Mouse (Mus musculus): ENCODE results near the gene Cfap73. TPM values are rescaled to one million over a fixed set of nuclear protein-coding genes. Genes with fewer than 3 reads are reported as not detected.

The Cfap73 gene
- total RNA-seq, 2 experiments from 2014 or later: not detected

DNA sequence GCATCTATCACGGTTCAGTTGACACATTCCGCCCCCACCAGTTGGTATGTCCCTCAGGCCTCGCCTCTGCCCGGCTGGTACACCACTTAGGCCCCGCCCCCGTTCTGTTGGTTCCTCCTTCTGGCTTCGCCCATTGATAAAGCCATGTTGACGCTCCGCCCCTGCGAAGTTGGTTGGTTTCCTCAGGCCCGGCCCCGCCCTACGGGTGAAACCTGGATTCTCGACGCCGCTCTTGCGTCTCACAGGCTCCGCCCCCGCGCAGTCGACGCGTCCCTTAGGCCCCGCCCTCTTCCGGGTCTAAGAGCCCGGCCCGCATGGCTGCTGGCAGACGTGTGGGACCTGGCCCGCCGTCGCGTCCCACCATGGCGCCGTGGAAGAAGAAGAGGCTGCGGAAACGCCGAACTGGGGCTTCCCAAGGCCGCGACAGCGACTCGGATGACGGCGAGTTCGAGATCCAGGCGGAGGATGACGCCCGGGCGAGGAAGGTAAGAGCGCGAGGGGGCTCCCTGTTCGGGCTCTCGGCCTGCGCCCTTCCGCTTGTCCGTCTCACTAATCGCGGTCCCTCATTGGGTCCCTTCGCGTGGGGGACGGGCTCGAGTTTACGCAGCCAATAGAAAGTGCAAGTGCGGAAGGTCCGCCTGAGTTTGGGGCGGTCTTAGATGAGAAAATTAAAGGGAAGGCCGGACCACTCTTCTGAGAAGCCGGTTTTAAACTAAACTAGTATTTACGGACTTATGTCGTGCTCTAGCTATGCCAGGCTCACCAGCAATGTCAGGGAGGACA is 21.0 kb downstream of the Cfap73 start:
- DNase-seq: peak; percentile 100

DNA sequence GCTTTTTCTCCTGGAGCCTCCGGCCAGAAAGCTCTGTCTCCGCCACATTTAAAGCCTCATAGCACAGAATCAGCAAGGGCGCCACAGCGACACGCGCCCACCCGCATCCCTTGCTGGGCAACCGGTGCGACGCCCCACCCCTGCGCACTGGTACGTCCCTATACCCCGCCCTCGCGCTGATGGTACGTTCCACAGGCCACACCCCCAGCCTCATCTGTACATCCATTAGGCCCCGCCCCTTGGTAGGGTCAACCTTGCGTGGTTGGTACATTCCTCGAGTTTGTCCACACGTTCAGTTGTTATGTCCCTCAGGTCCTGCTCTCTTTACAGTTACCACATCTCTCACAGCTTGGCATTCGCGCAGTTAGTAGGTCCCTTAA is 21.6 kb downstream of the Cfap73 start, which contains the start of the genes Rita1 and Ddx54:
Rita1 (minus strand) TSS at position 148 of the 380 bp plus-strand sequence.
Ddx54 (plus strand) TSS at position 298 of the 380 bp plus-strand sequence.
- DNase-seq: peak; percentile 97 to 99

DNA sequence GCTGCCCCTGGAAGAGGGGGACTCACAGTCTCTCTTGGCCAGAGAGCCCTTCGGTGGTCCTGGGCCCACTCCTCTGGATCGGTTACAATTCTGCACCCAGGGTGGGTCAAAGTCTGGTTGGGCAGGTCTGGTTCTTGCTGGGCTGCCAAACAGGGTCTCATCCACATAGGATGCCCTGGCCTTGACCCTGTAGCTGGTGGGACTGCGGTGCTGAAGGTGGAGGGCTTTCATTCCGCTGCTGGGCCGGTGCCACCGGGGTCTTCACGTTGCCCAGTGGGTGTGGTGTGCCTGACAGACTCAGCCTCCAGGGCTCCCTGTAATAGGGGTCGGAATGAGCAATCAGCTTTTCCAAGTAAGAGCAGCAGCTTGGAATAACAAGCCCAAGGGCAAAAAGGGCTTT is 22.6 kb downstream of the Cfap73 start:
- DNase-seq: no peak

DNA sequence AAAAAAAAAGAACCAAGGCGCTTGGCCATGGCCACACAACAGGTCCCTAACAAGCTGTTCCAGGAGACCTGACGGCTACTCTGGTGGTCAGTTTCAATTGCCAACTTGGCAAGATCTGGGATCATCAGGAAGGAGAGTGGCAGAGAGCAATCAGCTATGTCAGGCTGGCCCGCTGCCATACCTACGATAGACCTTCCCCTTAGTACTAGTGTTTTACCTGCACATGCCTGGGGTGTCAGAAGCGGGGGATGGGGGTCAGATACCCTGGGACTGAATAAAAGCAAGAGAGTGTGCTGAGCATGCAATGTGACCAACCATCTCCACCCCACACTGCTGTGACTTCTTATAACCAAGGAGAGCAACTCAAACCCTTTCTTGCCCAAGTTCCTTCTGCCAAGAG is 23.1 kb downstream of the Cfap73 start:
- DNase-seq: no peak

DNA sequence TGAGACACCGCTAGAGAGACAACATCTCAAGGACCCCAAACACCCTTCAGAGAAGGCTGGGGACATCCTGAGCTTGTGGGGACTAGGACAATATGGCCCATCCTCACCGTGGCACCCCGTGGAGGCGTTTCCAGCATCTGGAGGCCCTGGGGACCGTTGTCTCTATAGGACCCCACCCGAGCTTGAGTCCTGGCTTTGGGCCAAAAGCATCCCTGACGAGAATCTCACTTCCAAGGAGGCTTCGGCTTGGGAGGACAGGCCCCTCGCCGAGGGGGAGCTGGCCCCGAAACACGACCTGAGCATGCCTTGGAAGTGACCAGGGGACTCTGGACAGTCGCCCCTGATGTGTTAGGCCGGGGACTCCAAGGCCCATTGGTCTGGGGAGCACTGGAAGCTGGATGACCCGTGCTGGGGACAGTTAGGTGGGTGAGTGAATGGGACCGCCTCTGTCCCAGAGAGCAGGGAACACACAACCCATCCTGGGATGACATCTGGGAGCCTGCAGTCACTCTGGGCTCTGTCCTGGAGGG is 24.7 kb downstream of the Cfap73 start:
- DNase-seq: no peak

DNA sequence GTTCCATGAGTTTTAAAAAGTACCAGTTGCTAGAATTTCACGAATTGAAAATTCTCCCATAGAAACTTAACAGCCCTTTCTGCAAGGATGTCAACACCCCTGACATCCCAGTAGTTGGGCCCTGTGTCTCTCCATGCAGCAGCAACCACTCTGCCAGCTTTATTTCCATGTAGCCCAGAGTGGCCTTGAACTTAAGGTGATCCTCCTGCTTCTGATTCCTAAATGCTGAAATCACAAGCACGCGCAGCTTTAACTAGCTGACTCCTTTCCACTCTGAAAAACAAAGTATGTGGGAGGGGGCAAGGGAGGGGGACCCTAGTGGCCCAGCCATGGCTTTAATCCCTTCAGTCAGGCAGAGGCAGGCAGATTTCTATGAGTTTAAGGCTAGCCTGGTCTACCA is 26.7 kb downstream of the Cfap73 start:
- DNase-seq: no peak

DNA sequence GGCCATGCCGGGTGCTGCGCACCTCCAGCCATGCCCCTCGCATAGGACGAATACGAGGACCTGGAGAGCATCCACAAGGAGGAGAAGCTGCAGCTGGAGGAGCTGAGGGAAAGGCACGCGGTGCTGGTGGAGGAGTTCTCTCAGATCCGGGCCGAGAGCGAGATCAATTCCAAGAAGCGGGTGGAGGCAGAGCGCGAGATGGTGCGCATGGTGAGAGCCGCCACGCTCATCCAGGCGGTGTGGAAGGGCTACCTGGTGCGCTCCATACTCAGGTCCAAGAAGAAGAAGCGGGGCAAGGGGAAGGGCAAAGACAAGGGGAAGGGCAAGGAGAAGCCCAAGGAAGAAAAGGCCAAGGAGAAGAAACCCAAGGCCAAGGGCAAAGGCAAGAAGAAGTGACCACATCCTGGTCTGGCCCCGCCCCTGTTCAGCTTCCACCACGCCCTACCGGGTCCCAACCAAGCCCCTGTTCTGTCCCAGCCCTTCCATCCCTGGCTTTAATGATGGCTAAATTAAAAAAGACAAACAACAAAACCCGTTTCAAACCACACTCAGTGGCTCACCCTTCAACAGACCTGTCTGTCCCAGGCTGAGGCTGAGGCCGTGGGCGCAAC is 27.3 kb downstream of the Cfap73 start:
- DNase-seq: no peak

DNA sequence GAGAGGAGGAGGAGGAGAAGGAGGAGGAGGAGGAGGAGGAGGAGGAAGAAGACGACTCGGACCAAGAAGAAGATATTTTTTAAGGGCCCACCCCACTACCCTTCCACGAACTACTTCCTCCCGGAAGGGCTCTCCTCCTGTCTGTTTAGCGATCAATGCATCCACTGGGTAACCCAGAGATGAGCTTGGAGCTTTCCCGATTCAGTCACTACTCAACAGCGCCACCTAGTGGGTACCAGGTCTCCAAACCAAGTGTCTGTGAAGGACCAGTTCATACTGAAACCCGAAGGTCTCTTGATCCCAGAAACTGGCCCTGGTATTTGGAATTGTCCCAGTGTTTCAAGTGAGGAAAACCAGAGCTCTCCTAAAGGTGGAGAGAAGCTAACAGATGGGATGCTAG is 28.3 kb downstream of the Cfap73 start:
- DNase-seq: peak; percentile 90 to 95

DNA sequence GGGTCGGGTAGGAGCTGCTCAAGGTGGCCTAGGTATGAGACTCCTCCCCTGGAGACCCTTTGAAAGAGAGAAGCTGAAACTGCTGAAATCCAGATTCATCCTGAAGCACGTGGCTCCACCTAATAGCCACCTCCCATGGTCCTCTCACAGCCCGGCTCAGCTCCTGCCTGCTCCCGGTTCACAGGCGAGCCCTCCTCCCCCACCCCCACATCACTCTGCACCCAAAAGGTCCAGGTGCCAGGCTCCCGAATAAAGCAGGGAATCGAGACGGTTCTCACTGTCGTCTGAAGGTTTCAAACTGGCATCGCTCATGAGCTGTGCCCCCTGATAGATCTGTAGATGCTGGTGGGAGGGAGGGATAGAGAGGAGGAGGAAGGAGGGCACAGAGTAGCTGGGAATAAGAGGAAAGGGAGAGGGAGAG is 28.8 kb downstream of the Cfap73 start:
- peak in 1 of 2 experiments; percentile 44 for DNase-seq

DNA sequence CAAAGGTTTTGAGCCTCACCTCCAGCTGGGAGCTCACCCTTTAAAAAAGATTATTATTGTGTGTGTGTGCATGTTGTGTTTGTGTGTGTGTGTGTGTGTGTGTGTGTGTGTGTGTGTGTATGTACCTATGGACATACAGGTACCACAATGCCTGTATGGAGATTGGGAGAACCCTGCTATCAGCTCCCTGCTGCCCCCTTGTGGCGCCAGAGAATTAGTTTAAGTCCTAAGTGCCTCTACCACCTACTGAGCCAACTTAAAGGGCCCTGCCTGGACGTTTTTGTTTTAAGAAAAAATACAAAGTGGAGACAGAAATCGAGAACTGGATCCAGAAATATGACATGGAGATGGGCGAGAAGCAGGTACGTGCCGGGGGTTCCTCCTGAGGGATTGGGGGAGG is 29.2 kb downstream of the Cfap73 start:
- peak; percentile 78 to 93 for DNase-seq

DNA sequence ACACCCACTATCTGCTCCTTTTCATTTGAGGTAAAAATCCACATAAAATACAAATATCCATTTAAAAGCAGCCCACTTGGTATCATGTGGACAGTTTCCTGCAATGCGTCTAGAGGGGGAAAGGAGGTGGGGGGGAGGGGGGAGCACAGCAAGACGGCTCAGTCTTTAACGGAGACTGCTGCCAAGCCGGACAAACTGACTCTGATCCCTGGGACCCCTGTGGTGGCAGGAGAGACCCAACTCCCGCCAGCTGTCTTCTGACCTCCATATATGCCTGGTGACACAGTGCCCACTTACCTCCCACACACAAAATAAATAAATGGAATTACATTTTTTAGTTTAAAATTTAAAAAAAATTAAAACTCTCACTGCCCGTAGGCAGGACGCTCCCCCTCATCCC is 30.5 kb downstream of the Cfap73 start:
- DNase-seq: no peak

DNA sequence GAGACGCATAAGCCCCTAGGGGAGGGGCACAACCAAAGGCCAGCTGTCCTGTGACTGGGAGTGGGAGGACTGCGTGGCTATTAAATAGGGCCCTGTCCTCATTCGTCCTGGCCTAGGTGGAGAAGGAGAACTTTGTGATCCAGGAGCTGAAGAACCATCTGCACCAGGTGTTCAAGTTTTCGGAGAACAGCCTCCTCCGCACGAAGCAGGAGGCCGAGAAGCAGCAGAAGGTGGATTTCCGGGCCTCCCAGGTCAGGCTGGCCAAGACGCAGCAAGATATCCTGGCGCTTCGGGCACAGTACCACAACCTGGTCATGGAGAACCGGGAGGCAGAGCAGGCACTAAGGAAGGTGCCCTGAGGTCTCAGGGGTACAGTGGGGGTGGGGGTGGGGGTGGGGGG is 31.8 kb downstream of the Cfap73 start:
- no peak for DNase-seq

DNA sequence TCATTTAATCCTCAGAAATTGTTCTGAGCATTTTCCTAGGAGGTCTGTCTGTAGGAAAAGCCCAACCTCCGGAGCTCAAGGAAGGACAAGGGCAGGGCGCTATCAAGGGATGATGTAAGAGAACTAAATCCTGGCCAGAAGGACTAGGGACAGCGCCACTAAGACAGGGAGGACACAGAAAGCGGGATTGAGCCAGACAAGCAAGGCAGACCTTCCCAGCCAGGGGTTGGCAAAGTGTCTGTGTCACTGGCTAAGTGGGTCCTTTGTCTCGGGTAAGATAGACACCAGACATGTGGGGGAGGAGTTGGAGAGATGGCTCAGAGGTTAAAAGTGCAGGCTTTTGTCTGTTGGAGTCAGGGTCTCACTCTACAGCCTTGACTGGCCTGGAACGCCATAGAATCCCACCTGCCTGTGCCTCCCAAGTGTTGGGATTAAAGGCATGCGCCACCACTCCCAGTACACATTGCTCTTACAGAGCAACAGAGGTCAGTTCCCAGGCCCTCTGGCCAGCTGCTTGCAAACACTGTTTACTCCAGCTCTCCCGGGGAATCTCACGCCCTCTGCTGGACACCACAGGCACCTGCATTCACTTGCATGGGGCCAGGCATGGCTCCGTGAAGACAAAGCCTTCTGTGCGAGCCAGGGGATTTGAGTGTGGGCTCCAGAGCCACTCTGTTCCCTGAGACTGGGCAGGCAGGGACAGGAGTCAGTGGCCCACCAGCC is 32.9 kb downstream of the Cfap73 start:
- peak in 1 of 2 experiments; percentile 47 for DNase-seq

DNA sequence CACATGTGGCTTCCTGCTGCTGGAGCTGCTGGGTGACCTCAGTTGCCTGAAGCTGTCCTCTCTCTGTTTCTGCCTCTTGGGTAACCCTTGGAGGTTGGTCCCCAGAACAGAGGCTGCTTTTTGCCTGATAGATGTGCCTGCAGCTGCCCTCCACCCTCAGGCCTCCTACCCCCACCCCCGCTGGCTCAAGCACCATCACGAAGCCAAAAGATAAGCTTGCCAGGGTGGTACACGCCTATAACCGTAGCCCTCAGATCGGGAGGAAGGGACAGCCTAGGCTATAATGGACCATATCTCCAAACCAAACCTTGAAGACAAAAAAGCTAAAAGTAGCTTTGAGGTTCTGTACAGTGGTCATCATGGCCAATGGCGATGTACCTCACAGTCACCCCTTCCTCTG is 34.4 kb downstream of the Cfap73 start:
- no peak for DNase-seq

DNA sequence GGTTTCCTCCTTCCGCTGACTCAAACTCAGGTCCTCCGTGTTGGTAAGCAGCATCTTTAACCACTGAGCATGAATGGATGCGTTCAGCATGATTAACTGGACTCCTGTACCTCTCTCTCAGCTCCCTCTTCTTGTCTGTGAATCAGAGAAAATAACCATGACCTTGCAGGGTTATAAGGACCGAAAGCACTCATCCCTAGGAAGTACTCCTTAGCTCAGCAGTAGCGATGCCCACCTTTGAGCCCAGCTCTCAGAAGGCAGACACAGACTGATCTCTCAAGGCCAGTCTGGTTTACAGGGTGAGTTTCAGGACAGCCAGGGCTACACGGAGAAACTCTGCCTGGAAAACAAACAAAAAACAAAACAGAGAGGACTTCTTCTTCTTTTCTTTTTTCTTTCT is 39.5 kb downstream of the Cfap73 start:
- DNase-seq: no peak

DNA sequence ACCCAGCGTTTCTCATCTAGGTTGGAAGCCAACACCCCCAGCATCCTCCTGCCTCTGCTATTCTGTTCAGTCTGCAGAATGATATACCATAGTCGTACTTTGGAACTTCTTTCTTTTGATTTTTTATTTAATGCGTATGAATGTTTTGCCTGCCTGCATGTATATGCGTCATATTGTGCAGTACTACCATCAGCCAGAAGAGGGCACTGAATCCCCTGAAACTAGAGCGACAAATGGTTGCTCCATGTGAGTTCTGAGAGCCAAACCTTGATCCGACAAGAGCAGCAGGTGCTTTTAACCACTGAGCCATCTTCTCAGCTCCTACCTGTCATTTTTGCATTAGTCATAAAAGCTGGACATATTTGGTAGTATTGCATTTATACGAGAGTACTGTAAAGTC is 41.9 kb downstream of the Cfap73 start:
- no peak for DNase-seq

DNA sequence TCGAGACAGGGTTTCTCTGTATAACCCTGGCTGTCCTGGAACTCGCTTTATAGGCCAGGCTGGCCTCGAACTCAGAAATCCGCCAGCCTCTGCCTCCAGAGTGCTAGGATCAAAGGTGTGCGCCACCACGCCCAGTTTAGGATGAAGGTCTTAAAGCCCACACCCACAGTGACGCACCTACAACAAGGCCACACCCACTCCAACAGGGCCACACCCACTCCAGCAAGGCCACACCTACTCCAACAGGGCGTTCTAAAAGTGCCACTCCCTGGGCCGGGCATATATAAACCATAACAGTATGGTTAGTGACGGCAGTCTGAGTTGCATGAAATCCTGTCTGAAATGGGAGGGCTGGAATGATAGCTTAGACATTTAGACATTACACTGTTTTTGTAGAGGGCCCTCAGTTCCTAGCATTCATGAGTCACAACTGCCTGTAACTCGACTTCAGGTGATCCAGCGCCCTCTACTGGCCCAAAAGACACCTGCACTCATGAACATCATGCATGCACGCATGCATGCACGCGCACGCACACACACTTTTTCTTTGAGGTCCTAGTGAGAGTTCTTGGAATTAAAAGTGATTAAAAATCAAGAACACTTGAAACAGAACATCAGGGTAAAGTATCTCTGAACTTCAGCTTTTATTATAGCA is 43.6 kb downstream of the Cfap73 start:
- no peak for DNase-seq

DNA sequence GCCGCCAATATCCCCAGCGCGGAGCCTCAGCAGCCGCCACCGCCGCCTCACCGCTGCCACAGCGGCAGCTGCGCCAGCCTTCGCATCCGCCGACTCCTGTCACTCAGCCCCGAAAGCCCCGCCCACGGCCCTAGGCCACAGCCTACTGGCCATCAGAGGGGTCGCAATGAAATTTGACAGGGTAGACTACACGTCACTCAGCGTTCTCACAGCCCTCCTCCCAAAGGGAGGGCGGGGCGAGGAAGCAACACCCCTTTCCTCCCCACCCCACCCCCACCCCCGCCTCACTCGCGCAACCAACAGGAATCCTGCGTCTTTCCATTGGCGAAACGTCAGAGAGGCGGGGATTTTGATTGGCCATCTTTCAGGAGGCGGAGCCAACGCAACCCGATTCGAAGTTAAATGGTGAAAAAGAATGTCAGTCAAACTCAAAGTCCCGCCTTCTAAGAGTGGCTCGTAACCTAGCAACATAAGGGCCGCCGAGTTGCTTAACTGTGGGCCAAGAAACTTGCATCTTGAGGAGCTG is 45.4 kb downstream of the Cfap73 start, which contains the start of the genes Tpcn1 and Iqcd:
Tpcn1 (minus strand) TSS at position 105 of the 526 bp plus-strand sequence.
Iqcd (plus strand) TSS at position 448 of the 526 bp plus-strand sequence.
- DNase-seq: peak; percentile 99 to 100

DNA sequence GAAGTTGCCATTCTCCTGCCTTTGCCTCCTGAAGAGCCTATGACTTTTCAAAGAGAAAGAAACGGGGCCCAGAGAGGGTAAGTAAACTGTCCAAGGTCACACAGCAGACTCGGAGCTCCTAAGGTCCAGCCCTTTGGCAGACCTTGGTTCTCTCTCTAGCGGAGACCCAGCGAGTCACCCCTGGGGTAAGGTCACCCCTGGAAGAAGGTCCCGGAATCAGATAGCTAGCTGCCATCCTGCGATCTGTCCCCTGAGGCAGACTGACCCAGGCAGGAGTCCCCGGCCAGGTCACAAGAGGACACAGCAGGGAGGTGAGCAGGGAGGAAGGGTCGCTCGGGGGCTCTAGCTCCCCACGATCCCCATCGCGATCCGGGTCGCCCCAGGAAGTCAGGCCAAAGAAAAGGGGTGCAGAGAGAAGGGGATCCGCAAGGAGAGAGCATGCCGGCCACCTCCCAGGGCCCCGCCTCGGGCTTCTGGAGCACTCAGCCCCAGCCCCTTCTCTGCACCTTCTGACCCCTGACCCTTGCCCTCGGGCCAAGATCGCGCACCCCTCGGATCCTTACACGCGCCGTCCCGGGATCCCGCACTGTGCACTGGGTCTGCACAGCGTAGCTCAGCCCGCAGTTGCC is 46.0 kb downstream of the Cfap73 start:
- DNase-seq: peak in 1 of 2 experiments; percentile 61

DNA sequence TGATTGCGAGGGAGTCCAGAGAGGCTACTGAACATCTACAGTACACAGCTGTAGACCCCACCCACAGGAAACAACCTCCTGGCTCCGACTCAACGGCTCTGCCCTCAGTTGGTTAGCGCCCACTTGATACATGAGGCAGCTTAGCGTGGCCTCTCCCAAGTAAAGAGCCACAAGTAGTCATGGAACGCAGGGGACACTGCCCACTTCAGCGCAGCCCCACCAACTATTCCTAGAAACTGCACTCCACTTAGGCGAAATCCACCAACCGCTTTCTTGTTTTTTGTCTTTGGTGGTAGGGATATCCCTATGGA is 46.5 kb downstream of the Cfap73 start:
- DNase-seq: peak; percentile 68 to 75
